Mouse (Mus musculus) neural tube, embryonic 14.5 days (tissue): ENCODE results near the gene Spata18. TPM values are rescaled to one million over a fixed set of nuclear protein-coding genes. Genes with fewer than 3 reads are reported as not detected.

Experiments
- ATAC-seq: fragments of 200-750 bp; cut with Nextera tagmentation; 2 replicates; pipeline ENCODE4 v1.8.0; 2017; ENCODE audit warnings: low read depth, mild to moderate bottlenecking, moderate TSS enrichment, moderate library complexity
- H3K27ac ChIP-seq: fragments of 300-500 bp; sonication (generic); 2 replicates; pipeline ENCODE4 v1.5.1; 2014; ENCODE audit warnings: low read depth, mild to moderate bottlenecking, control low read depth, low read length, moderate library complexity, mixed read lengths
- H3K27me3 ChIP-seq: fragments of 300-500 bp; sonication (generic); 2 replicates; pipeline ENCODE4 v1.6.1; 2014; ENCODE audit warnings: low read length; ENCODE audit not compliant: control insufficient read depth, insufficient read depth
- H3K36me3 ChIP-seq: fragments of 300-500 bp; sonication (generic); 2 replicates; pipeline ENCODE4 v1.6.1; 2014; ENCODE audit warnings: low read length, mixed read lengths; ENCODE audit not compliant: control insufficient read depth, insufficient read depth
- H3K4me1 ChIP-seq: fragments of 300-500 bp; sonication (generic); 2 replicates; pipeline ENCODE4 v1.6.1; 2014; ENCODE audit warnings: low read length; ENCODE audit not compliant: control insufficient read depth, insufficient read depth
- H3K4me2 ChIP-seq: fragments of 300-500 bp; sonication (generic); 2 replicates; pipeline ENCODE4 v1.6.1; 2014; ENCODE audit warnings: mild to moderate bottlenecking, low read depth, low read length, control low read depth
- H3K4me3 ChIP-seq: fragments of 300-500 bp; sonication (generic); 2 replicates; pipeline ENCODE4 v1.5.1; 2014; ENCODE audit warnings: low read depth, low read length, control low read depth, mixed read lengths
- H3K9ac ChIP-seq: fragments of 300-500 bp; sonication (generic); replicated peaks from 2 replicates; pipeline ENCODE4 v1.6.1; 2014; ENCODE audit warnings: low read depth, mild to moderate bottlenecking, control low read depth, low read length, mixed read lengths
- H3K9me3 ChIP-seq: fragments of 300-500 bp; sonication (generic); 2 replicates; pipeline ENCODE4 v1.6.1; 2016; ENCODE audit warnings: low read length; ENCODE audit not compliant: control insufficient read depth
- WGBS: fragments of 180-500 bp; shearing (Covaris S2); extraction: QIAGEN DNeasy Blood & Tissue Kit; methylation state at CpG from one replicate; pipeline ENCODE4 v1.1.7; 2014; 5-methylcytosine and 5-hydroxymethylcytosine counted together
- polyA plus RNA-seq: library from polyadenylated mRNA; unstranded; fragments of >200 nt; fragmentation: Nextera tagmentation; extraction: Ambion mirVana; gene quantifications from 2 replicates; pipeline ENCODE4 v1.2.1, GENCODE M21; 2014

Spata18 gene
- polyA plus RNA-seq = 0.13 and 0.24 TPM in 2 replicates

- H3K4me1 ChIP-seq = peaks cover 8% of the 10 kb centered on the region
- no peaks in the 10 kb centered on the region for H3K36me3 ChIP-seq
- WGBS = under 1% methylated on average over 57 of the region's 57 CpGs
- peak within 1 kb of the TSS; percentile 36 for H3K4me3 ChIP-seq
- H3K4me2 ChIP-seq = peak within 1 kb of the TSS; percentile 75
- no peak within 1 kb of the TSS for H3K9ac ChIP-seq
- peaks cover 28% of the 10 kb centered on the region for H3K27me3 ChIP-seq
- no peak for ATAC-seq
- H3K27ac ChIP-seq = no peak within 1 kb of the TSS
- H3K9me3 ChIP-seq = no peaks in the 10 kb centered on the region
Observed at GRCm38 (mm10) chr5:73651061-73651854, at the start of gene Spata18. Spata18 (plus strand) TSS chr5:73651379.

- Histone ChIP-seq H3K4me1 (0 out of 2 replicates have a peak, but pooled peaks cover 6% of the 10 kb centered on the region), H3K27ac (no peak overlapping the region), H3K4me2 (no peak overlapping the region), H3K9ac (no peak overlapping the region), H3K4me3 (no peak overlapping the region), H3K27me3 (no peaks in the 10 kb centered on the region), H3K9me3 (no peaks in the 10 kb centered on the region), H3K36me3 (no peaks in the 10 kb centered on the region)
- ATAC-seq = no peak
- 83% methylated on average over 3 of the region's 3 CpGs for WGBS
Observed at GRCm38 (mm10) chr5:73602865-73603264, 48.3 kb upstream of the Spata18 start.

GRCm38 (mm10) chr5:73604542-73604941 is 46.6 kb upstream of the Spata18 start:
- Histone ChIP-seq H3K27me3 (no peaks in the 10 kb centered on the region), H3K4me3 (no peak overlapping the region), H3K9ac (no peak overlapping the region), H3K27ac (no peak overlapping the region), H3K36me3 (no peaks in the 10 kb centered on the region), H3K4me1 (0 out of 2 replicates have a peak, but pooled peaks cover under 1% of the 10 kb centered on the region), H3K4me2 (no peak overlapping the region), H3K9me3 (no peaks in the 10 kb centered on the region)
- ATAC-seq = no peak
- 80% methylated on average over 6 of the region's 6 CpGs for WGBS

GRCm38 (mm10) chr5:73604964-73605363 is 46.2 kb upstream of the Spata18 start:
- no peaks in the 10 kb centered on the region for H3K36me3 ChIP-seq
- no peak overlapping the region for H3K9ac ChIP-seq
- no peak overlapping the region for H3K4me2 ChIP-seq
- no peak for ATAC-seq
- WGBS = 91% methylated on average over 6 of the region's 6 CpGs
- H3K4me1 ChIP-seq = no peaks in the 10 kb centered on the region
- no peaks in the 10 kb centered on the region for H3K27me3 ChIP-seq
- H3K4me3 ChIP-seq = no peak overlapping the region
- no peaks in the 10 kb centered on the region for H3K9me3 ChIP-seq
- H3K27ac ChIP-seq = no peak overlapping the region

GRCm38 (mm10) chr5:73611071-73611470 is 40.1 kb upstream of the Spata18 start:
- H3K4me1 ChIP-seq = no peaks in the 10 kb centered on the region
- no peak overlapping the region for H3K4me2 ChIP-seq
- no peak overlapping the region for H3K9ac ChIP-seq
- ATAC-seq = no peak
- no peaks in the 10 kb centered on the region for H3K9me3 ChIP-seq
- no peaks in the 10 kb centered on the region for H3K36me3 ChIP-seq
- H3K4me3 ChIP-seq = no peak overlapping the region
- no peak overlapping the region for H3K27ac ChIP-seq
- 95% methylated on average over 4 of the region's 4 CpGs for WGBS
- H3K27me3 ChIP-seq = no peaks in the 10 kb centered on the region

GRCm38 (mm10) chr5:73613296-73613695 is 37.9 kb upstream of the Spata18 start:
- H3K9ac ChIP-seq = no peak overlapping the region
- no peaks in the 10 kb centered on the region for H3K36me3 ChIP-seq
- no peak overlapping the region for H3K4me3 ChIP-seq
- 90% methylated on average over 8 of the region's 8 CpGs for WGBS
- no peaks in the 10 kb centered on the region for H3K9me3 ChIP-seq
- ATAC-seq = no peak
- H3K4me1 ChIP-seq = no peaks in the 10 kb centered on the region
- H3K27ac ChIP-seq = no peak overlapping the region
- no peak overlapping the region for H3K4me2 ChIP-seq
- no peaks in the 10 kb centered on the region for H3K27me3 ChIP-seq

- Histone ChIP-seq H3K36me3 (no peaks in the 10 kb centered on the region), H3K4me1 (no peaks in the 10 kb centered on the region), H3K4me2 (no peak overlapping the region), H3K9ac (no peak overlapping the region), H3K9me3 (no peaks in the 10 kb centered on the region), H3K27ac (no peak overlapping the region), H3K27me3 (no peaks in the 10 kb centered on the region), H3K4me3 (no peak overlapping the region)
- WGBS = 85% methylated on average over 7 of the region's 7 CpGs
- ATAC-seq = no peak
Observed at GRCm38 (mm10) chr5:73615211-73615610, 36.0 kb upstream of the Spata18 start.

- Histone ChIP-seq H3K27me3 (no peaks in the 10 kb centered on the region), H3K4me2 (no peak overlapping the region), H3K36me3 (no peaks in the 10 kb centered on the region), H3K9ac (no peak overlapping the region), H3K27ac (no peak overlapping the region), H3K4me1 (no peaks in the 10 kb centered on the region), H3K9me3 (no peaks in the 10 kb centered on the region), H3K4me3 (no peak overlapping the region)
- ATAC-seq = no peak
- 84% methylated on average over 1 of the region's 1 CpGs for WGBS
Observed at GRCm38 (mm10) chr5:73618969-73619368, 32.2 kb upstream of the Spata18 start.

- no peak overlapping the region for H3K9ac ChIP-seq
- H3K9me3 ChIP-seq = no peaks in the 10 kb centered on the region
- no peaks in the 10 kb centered on the region for H3K4me1 ChIP-seq
- 87% methylated on average over 1 of the region's 1 CpGs for WGBS
- H3K27me3 ChIP-seq = no peaks in the 10 kb centered on the region
- H3K4me2 ChIP-seq = no peak overlapping the region
- H3K4me3 ChIP-seq = no peak overlapping the region
- no peak for ATAC-seq
- H3K36me3 ChIP-seq = no peaks in the 10 kb centered on the region
- no peak overlapping the region for H3K27ac ChIP-seq
Observed at GRCm38 (mm10) chr5:73625505-73625904, 25.7 kb upstream of the Spata18 start.
